Mouse (Mus musculus) kidney, adult 11 months (tissue): ENCODE results near the gene Cit.

Experiments used
- DNase-seq: peaks from one replicate; pipeline ENCODE4 v3.0.0; 2022

Gene Cit

DNA sequence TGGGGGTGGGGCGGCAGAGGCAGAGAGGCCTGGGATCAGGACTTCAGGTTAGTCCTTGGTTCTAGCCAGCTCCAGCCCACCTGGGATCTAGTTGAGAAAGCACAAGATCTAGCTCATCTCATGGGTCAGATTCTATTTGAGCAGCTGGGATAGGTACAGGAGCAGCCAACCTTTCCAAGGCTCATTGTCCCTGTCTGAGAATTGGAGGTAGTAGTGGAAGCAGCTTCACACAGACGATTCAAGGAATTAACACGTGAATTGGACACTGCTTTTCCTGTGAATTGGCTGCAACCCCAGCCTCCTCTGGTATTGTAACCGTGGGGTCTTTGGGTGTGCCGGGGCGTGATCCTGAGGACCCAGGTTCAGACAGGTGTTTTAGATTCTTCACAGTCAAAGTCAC, 207.7 kb downstream of the Cit start:
- no peak for DNase-seq
